Mouse (Mus musculus): ENCODE results near the gene S1pr3. TPM values are rescaled to one million over a fixed set of nuclear protein-coding genes. Genes with fewer than 3 reads are reported as not detected.
A peak's percentile ranks its signal among the peaks of the same experiment; 100 is the strongest.

Gene S1pr3
- total RNA-seq, 2 experiments from 2014 or later: 25.6 to 31.5 TPM

- intact Hi-C loops (cut with DNase I): no loop called here
These were observed 3.9 kb upstream of the S1pr3 start for GRCm38 (mm10) chr13:51404566-51404965.

GRCm38 (mm10) chr13:51405731-51406320 is 2.6 kb upstream of the S1pr3 start:
- intact Hi-C loops (cut with DNase I): no loop called here
- DNase-seq: no peak

More at GRCm38 (mm10) chr13:51404566-51404965, 3.9 kb upstream of the S1pr3 start:
- no peak for DNase-seq

- peak in 1 of 2 experiments; percentile 30 for DNase-seq
- intact Hi-C loops (cut with DNase I): no loop called here
These were observed 760 bp upstream of the S1pr3 start for GRCm38 (mm10) chr13:51407541-51408217.

GRCm38 (mm10) chr13:51409936-51410481 is 1.6 kb downstream of the S1pr3 start:
- no peak for DNase-seq
- intact Hi-C loops (cut with DNase I): loop anchor here (5.0 kb wide), 1 partner anchor 113 kb away; no protein-coding TSS in a partner anchor

GRCm38 (mm10) chr13:51411243-51411642 is 2.8 kb downstream of the S1pr3 start:
- no peak for DNase-seq
- intact Hi-C loops (cut with DNase I): loop anchor here (5.0 kb wide), 1 partner anchor 114 kb away; no protein-coding TSS in a partner anchor

- DNase-seq: no peak
- intact Hi-C loops (cut with DNase I): loop anchor here (5.0 kb wide), 1 partner anchor 115 kb away; no protein-coding TSS in a partner anchor
These were observed 3.4 kb downstream of the S1pr3 start for GRCm38 (mm10) chr13:51411696-51412430.

- peak in 1 of 2 experiments; percentile 56 for DNase-seq
- intact Hi-C loops (cut with DNase I): loop anchor here (5.0 kb wide), 1 partner anchor 116 kb away; no protein-coding TSS in a partner anchor
These were observed 5.0 kb downstream of the S1pr3 start for GRCm38 (mm10) chr13:51413461-51413860.

- no peak for DNase-seq
- intact Hi-C loops (cut with DNase I): loop anchor here (5.0 kb wide), 1 partner anchor 314 kb away; the partner anchor contains the start of gene Spin1
These were observed 8.3 kb downstream of the S1pr3 start for GRCm38 (mm10) chr13:51416727-51417126.

- DNase-seq: peak; percentile 41 to 53
- intact Hi-C loops (cut with DNase I): loop anchor here (1.0 to 5.0 kb wide), 4 partner anchors 209 to 468 kb away; partner anchors contain the start of gene Spin1
These were observed 9.4 kb downstream of the S1pr3 start for GRCm38 (mm10) chr13:51417796-51418195.

- intact Hi-C loops (cut with DNase I): loop anchor here (1.0 to 5.0 kb wide), 4 partner anchors 210 to 469 kb away; partner anchors contain the start of gene Spin1
- peak; percentile 94 to 98 for DNase-seq
These were observed 10.0 kb downstream of the S1pr3 start for GRCm38 (mm10) chr13:51418268-51418941.

- no peak for DNase-seq
- intact Hi-C loops (cut with DNase I): loop anchor here (1.0 to 5.0 kb wide), 4 partner anchors 211 to 470 kb away; partner anchors contain the start of gene Spin1
These were observed 10.6 kb downstream of the S1pr3 start for GRCm38 (mm10) chr13:51418942-51419451.

GRCm38 (mm10) chr13:51419501-51419900 is 11.1 kb downstream of the S1pr3 start:
- intact Hi-C loops (cut with DNase I): loop anchor here (5.0 kb wide), 1 partner anchor 317 kb away; the partner anchor contains the start of gene Spin1
- DNase-seq: no peak

GRCm38 (mm10) chr13:51420861-51421260 is 12.4 kb downstream of the S1pr3 start:
- DNase-seq: no peak
- intact Hi-C loops (cut with DNase I): loop anchor here (5.0 kb wide), 1 partner anchor 196 kb away; no protein-coding TSS in a partner anchor

GRCm38 (mm10) chr13:51423647-51424046 is 15.2 kb downstream of the S1pr3 start:
- intact Hi-C loops (cut with DNase I): loop anchor here (1.0 to 5.0 kb wide), 2 partner anchors 194 to 474 kb away; no protein-coding TSS in a partner anchor
- DNase-seq: no peak

GRCm38 (mm10) chr13:51424647-51425046 is 16.2 kb downstream of the S1pr3 start:
- DNase-seq: peak; percentile 67 to 82
- intact Hi-C loops (cut with DNase I): loop anchor here (1.0 to 5.0 kb wide), 2 partner anchors 193 to 475 kb away; no protein-coding TSS in a partner anchor

GRCm38 (mm10) chr13:51425662-51426443 is 17.4 kb downstream of the S1pr3 start:
- DNase-seq: no peak
- intact Hi-C loops (cut with DNase I): no loop called here

- intact Hi-C loops (cut with DNase I): no loop called here
- DNase-seq: no peak
These were observed 24.9 kb downstream of the S1pr3 start for GRCm38 (mm10) chr13:51433371-51433770.

- intact Hi-C loops (cut with DNase I): no loop called here
- no peak for DNase-seq
These were observed 26.0 kb downstream of the S1pr3 start for GRCm38 (mm10) chr13:51434460-51434859.

- DNase-seq: no peak
- intact Hi-C loops (cut with DNase I): no loop called here
These were observed 26.7 kb downstream of the S1pr3 start for GRCm38 (mm10) chr13:51435146-51435545.

All from heart, postnatal 10 days (tissue).